Mouse (Mus musculus) heart, postnatal 0 days (tissue): ENCODE results near the gene Hnrnpf.

ENCODE experiments used
- CTCF ChIP-seq: IDR thresholded peaks from 2 replicates; pipeline ENCODE4 v1.5.1; 2016; ENCODE audit warnings: antibody characterized with exemption, control low read depth, low read depth
- EP300 ChIP-seq: IDR thresholded peaks from 2 replicates; pipeline ENCODE4 v1.6.1; 2016; ENCODE audit warnings: antibody characterized with exemption, low read depth

GRCm38 (mm10) chr6:117922041-117922440, 21.9 kb downstream of the Hnrnpf start:
- no peak for TF ChIP-seq CTCF
- no peak for TF ChIP-seq EP300
